In genomic region chr13:107569477-107569876, GRCm38 (mm10) we compare ENCODE assay signal across 23 mouse cellular contexts.
DNase-seq lines count a peak whose midpoint lies in the region; ATAC-seq and TF ChIP-seq lines count a peak whose summit lies in the region.
"Had no signal": no experiment of that assay in that cellular context is flagged by ENCODE, and none has a peak within 500 bp of the region (broad histone marks: within the 10 kb centered on the region; RNA-seq: fewer than 3 reads in every experiment).

No protein-coding gene starts in this region.

- no peaks in the 10 kb centered on the region for H3K9me3 ChIP-seq in heart, embryonic 16.5 days (replicated peaks; ENCODE audit: control insufficient read depth, low read length)
- H3K9me3 ChIP-seq in lung, embryonic 16.5 days (ENCODE audit: control insufficient read depth, low read length) = no peaks in the 10 kb centered on the region
- no peaks in the 10 kb centered on the region for H3K9me3 ChIP-seq in G1E (replicated peaks)
- H3K9me3 ChIP-seq: embryonic facial prominence, embryonic 12.5 days; hindbrain, embryonic 10.5 days; hindbrain, embryonic 15.5 days; limb, embryonic 10.5 days; limb, embryonic 15.5 days; midbrain, embryonic 10.5 days had no signal

- H3K9ac ChIP-seq in heart, embryonic 16.5 days (ENCODE audit: low read length) = no peak overlapping the region
- H3K9ac ChIP-seq in lung, embryonic 16.5 days (ENCODE audit: low read length) = no peak overlapping the region
- H3K9ac ChIP-seq: embryonic facial prominence, embryonic 12.5 days; hindbrain, embryonic 15.5 days; limb, embryonic 15.5 days had no signal

- WGBS in heart, embryonic 16.5 days = 73% methylated on average over 2 of the region's 2 CpGs
- 76% methylated on average over 2 of the region's 2 CpGs for WGBS in lung, embryonic 16.5 days
- WGBS in lung, adult 2 months = 60% methylated on average over 2 of the region's 2 CpGs

- no peaks in the 10 kb centered on the region for H3K36me3 ChIP-seq in heart, embryonic 16.5 days (ENCODE audit: control insufficient read depth, insufficient read depth)
- no peaks in the 10 kb centered on the region for H3K36me3 ChIP-seq in lung, embryonic 16.5 days (ENCODE audit: control insufficient read depth, insufficient read depth, low read length)
- H3K36me3 ChIP-seq in G1E (replicated peaks) = no peaks in the 10 kb centered on the region
- H3K36me3 ChIP-seq: embryonic facial prominence, embryonic 12.5 days; hindbrain, embryonic 10.5 days; hindbrain, embryonic 15.5 days; limb, embryonic 10.5 days; limb, embryonic 15.5 days; midbrain, embryonic 10.5 days had no signal

- TF ChIP-seq POLR2A in lung, adult 2 months (IDR thresholded peaks at IDR 0.05; ENCODE audit: borderline replicate concordance, extremely low read depth, low read depth, low read length) = no peak

- H3K4me3 ChIP-seq in heart, embryonic 16.5 days (ENCODE audit: low read length) = no peak overlapping the region
- no peak overlapping the region for H3K4me3 ChIP-seq in lung, embryonic 16.5 days (ENCODE audit: low read length)
- no peak overlapping the region for H3K4me3 ChIP-seq in lung, adult 2 months (replicated peaks; ENCODE audit: extremely low read depth, low read depth, low read length)
- no peak overlapping the region for H3K4me3 ChIP-seq in G1E (ENCODE audit: low read depth, low read length)
- H3K4me3 ChIP-seq: embryonic facial prominence, embryonic 12.5 days; hindbrain, embryonic 10.5 days; hindbrain, embryonic 15.5 days; limb, embryonic 10.5 days; limb, embryonic 15.5 days; midbrain, embryonic 10.5 days had no signal

- ATAC-seq in heart, embryonic 16.5 days (replicated peaks; ENCODE audit: extremely low read depth, insufficient read depth, low FRiP score) = no peak
- no peak for ATAC-seq in lung, embryonic 16.5 days (ENCODE audit: low read depth)
- ATAC-seq in G1E (ENCODE audit: extremely low read depth, insufficient number of reproducible peaks, low FRiP score, poor library complexity, severe bottlenecking) = peak; percentile 71
- ATAC-seq: forebrain, embryonic 14.5 days; inflammation-experienced regulatory T-cells, adult 6 months; midbrain, embryonic 16.5 days had no signal

- no peak overlapping the region for H3K4me2 ChIP-seq in heart, embryonic 16.5 days (ENCODE audit: low read depth, low read length)
- H3K4me2 ChIP-seq in lung, embryonic 16.5 days (ENCODE audit: low read depth, low read length) = no peak overlapping the region
- H3K4me2 ChIP-seq: embryonic facial prominence, embryonic 12.5 days; hindbrain, embryonic 15.5 days; limb, embryonic 15.5 days had no signal

- H3K4me1 ChIP-seq in heart, embryonic 16.5 days (ENCODE audit: control insufficient read depth, insufficient read depth, low read length) = no peaks in the 10 kb centered on the region; the same call in 1 of the 2 replicates
- H3K4me1 ChIP-seq in lung, embryonic 16.5 days (replicated peaks; ENCODE audit: control insufficient read depth, insufficient read depth, low read length) = no peaks in the 10 kb centered on the region; the same call in 1 of the 2 replicates
- H3K4me1 ChIP-seq in lung, adult 2 months (ENCODE audit: control insufficient read depth, insufficient read depth, low read length) = no peaks in the 10 kb centered on the region
- H3K4me1 ChIP-seq in G1E (ENCODE audit: insufficient read depth, low read depth, low read length) = peaks cover 44% of the 10 kb centered on the region
- H3K4me1 ChIP-seq: embryonic facial prominence, embryonic 12.5 days; hindbrain, embryonic 15.5 days; limb, embryonic 10.5 days; limb, embryonic 15.5 days; midbrain, embryonic 10.5 days had no signal

- TF ChIP-seq CTCF in lung, adult 2 months (IDR thresholded peaks at IDR 0.05; ENCODE audit: insufficient read depth, low read length) = no peak
- no peak for TF ChIP-seq CTCF in G1E (IDR thresholded peaks at IDR 0.05; ENCODE audit: low read depth, low read length)

- no peak for DNase-seq in heart, adult 9 months (ENCODE audit: low spot score in 2 of 2)
- no peak for DNase-seq in lung, adult 2 months
- DNase-seq in G1E (ENCODE audit: low spot score) = no peak
- no peak for DNase-seq in ovary, postnatal 36 days (ENCODE audit: low spot score)
- DNase-seq: adrenal gland, postnatal 14 days; cerebellum, adult 11 months; cerebellum, adult 9-10 months; cerebellum, postnatal 36 days; gastrocnemius, postnatal 14 days; layer of hippocampus, adult 9-11 months; right cerebral cortex, adult 18-20 months had no signal

- H3K27me3 ChIP-seq in heart, embryonic 16.5 days (ENCODE audit: control insufficient read depth, insufficient read depth, low read length) = no peaks in the 10 kb centered on the region
- no peaks in the 10 kb centered on the region for H3K27me3 ChIP-seq in lung, embryonic 16.5 days (ENCODE audit: control insufficient read depth, insufficient read depth, low read depth, low read length)
- H3K27me3 ChIP-seq in G1E (ENCODE audit: insufficient read depth, low read length) = no peaks in the 10 kb centered on the region
- H3K27me3 ChIP-seq: embryonic facial prominence, embryonic 12.5 days; hindbrain, embryonic 15.5 days; limb, embryonic 15.5 days had no signal

- H3K27ac ChIP-seq in heart, embryonic 16.5 days (ENCODE audit: low read length) = peak overlapping the region; percentile 51
- H3K27ac ChIP-seq in lung, embryonic 16.5 days (ENCODE audit: low read length) = peak overlapping the region; percentile 53
- H3K27ac ChIP-seq: embryonic facial prominence, embryonic 12.5 days; hindbrain, embryonic 10.5 days; hindbrain, embryonic 15.5 days; limb, embryonic 10.5 days; limb, embryonic 15.5 days; midbrain, embryonic 10.5 days; stomach, postnatal 0 days had no signal
